ENCODE assay signal across 8 mouse cellular contexts in the genomic region with DNA sequence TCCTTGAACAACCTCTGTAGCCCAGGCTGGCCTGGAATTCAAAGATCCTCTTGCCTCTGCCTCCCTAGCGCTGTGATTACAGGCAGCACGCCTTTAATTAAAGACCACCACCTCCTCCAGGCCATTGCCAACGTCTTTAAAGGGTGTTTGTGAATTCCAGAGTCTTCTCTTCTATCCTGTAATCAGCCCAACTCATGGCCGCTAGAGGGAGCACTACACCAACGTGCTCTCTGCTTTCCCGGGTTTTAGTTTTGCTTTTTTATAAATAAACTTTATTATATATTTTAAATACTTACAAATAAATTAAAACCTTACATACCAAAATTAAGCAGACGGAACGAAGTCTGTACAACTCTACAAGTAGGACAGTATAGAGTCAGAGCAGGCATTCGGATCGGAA. TPM values are rescaled to one million over a fixed set of nuclear protein-coding genes. Genes with fewer than 3 reads are reported as not detected.
A peak's percentile ranks its signal among the peaks of the same experiment; 100 is the strongest.
DNase-seq lines count a peak whose midpoint lies in the region; ATAC-seq and TF ChIP-seq lines count a peak whose summit lies in the region.

No protein-coding gene starts in this region.

- TF ChIP-seq CTCF in liver, adult 2 months (IDR thresholded peaks at IDR 0.05; ENCODE audit: low read depth, low read length): peak; percentile 65; the same call in 1 of the 2 replicates

- H3K4me3 ChIP-seq in heart, embryonic 10.5 days: peak overlapping the region; percentile 22; the same call in 1 of the 2 replicates
- H3K4me3 ChIP-seq in liver, adult 2 months (ENCODE audit: insufficient read depth, low read depth, low read length): no peak overlapping the region

- H3K27me3 ChIP-seq in heart, embryonic 10.5 days (ENCODE audit: insufficient read depth, poor library complexity, severe bottlenecking): no peaks in the 10 kb centered on the region
- no peaks in the 10 kb centered on the region for H3K27me3 ChIP-seq in liver, adult 2 months (ENCODE audit: control insufficient read depth, insufficient read depth, low read length)

- peak; percentile 71 for DNase-seq in adrenal gland, adult 2 months
- DNase-seq in embryo, embryonic 11 days: peak; percentile 81
- DNase-seq in heart, embryonic 10.5 days (ENCODE audit: low spot score): no peak
- DNase-seq in kidney, adult 9 months: peak; percentile 88
- peak; percentile 51 for DNase-seq in liver, adult 2 months (ENCODE audit: extremely low read depth, low read depth, low spot score)
- peak; percentile 83 for DNase-seq in naive thymus-derived CD4-positive, alpha-beta T cell, adult 2 months (ENCODE audit: low read depth)
- peak; percentile 85 for DNase-seq in thymus, postnatal 14 days

- peak overlapping the region; percentile 64 for H3K27ac ChIP-seq in heart, embryonic 10.5 days
- no peak overlapping the region for H3K27ac ChIP-seq in liver, adult 2 months (replicated peaks; ENCODE audit: insufficient read depth, low read depth, low read length)

- WGBS in heart, embryonic 10.5 days: 16% methylated on average over 10 of the region's 10 CpGs
- WGBS in liver, adult 2 months: 13% methylated on average over 10 of the region's 10 CpGs

- ATAC-seq in CD4-positive, CD25-positive, alpha-beta regulatory T cell, adult 4 months: peak; percentile 28

- H3K9ac ChIP-seq in liver, adult 2 months (ENCODE audit: low read depth, low read length): no peak overlapping the region

- peaks cover 15% of the 10 kb centered on the region; the same call in 1 of the 2 replicates for H3K79me2 ChIP-seq in liver, adult 2 months (ENCODE audit: control insufficient read depth, insufficient read depth, low read length)

- H3K36me3 ChIP-seq in heart, embryonic 10.5 days: no peaks in the 10 kb centered on the region
- no peaks in the 10 kb centered on the region for H3K36me3 ChIP-seq in liver, adult 2 months (ENCODE audit: control insufficient read depth, insufficient read depth, low read length)

- H3K9me3 ChIP-seq in heart, embryonic 10.5 days: no peaks in the 10 kb centered on the region

- no peak for TF ChIP-seq POLR2A in liver, adult 2 months (IDR thresholded peaks at IDR 0.05; ENCODE audit: extremely low read depth, insufficient read depth, low read length)

- peaks cover 49% of the 10 kb centered on the region for H3K4me1 ChIP-seq in heart, embryonic 10.5 days
- peaks cover 17% of the 10 kb centered on the region for H3K4me1 ChIP-seq in liver, adult 2 months (ENCODE audit: control insufficient read depth, insufficient read depth, low read length)

RNA-seq across cellular contexts. Expression of a gene that starts 2.3 kb away (rescaled TPM):
- 1 to 10 TPM; 7.2 to 7.3 TPM for polyA plus RNA-seq in CD4-positive, CD25-positive, alpha-beta regulatory T cell, adult 4 months (2017; shearing (Covaris generic))
- total RNA-seq in adrenal gland, adult 2 months (2021): 10 to 100 TPM; 54.1 to 73.9 TPM
- polyA plus RNA-seq in adrenal gland, adult 2 months (2012; rRNA removed): 165 and 166 TPM in 2 replicates
- polyA plus RNA-seq in heart, embryonic 10.5 days (2016; fragmentation: Nextera tagmentation; extraction: Ambion mirVana): 59.0 and 69.9 TPM in 2 replicates
- 16.2 and 19.7 TPM in 2 replicates for total RNA-seq in liver, adult 2 months (2014; rRNA removed)
- 36.1 and 36.8 TPM in 2 replicates for polyA plus RNA-seq in liver, adult 2 months (2012; rRNA removed)

RNA-seq across cellular contexts. Expression of a gene that starts 18.7 kb away (rescaled TPM):
- polyA plus RNA-seq in CD4-positive, CD25-positive, alpha-beta regulatory T cell, adult 4 months (2017; shearing (Covaris generic)): 10 to 100 TPM; 37.3 to 51.7 TPM
- total RNA-seq in adrenal gland, adult 2 months (2021): 100 to 1,000 TPM; 185 to 189 TPM
- 427 and 546 TPM in 2 replicates for polyA plus RNA-seq in adrenal gland, adult 2 months (2012; rRNA removed)
- 90.8 and 92.0 TPM in 2 replicates for polyA plus RNA-seq in heart, embryonic 10.5 days (2016; fragmentation: Nextera tagmentation; extraction: Ambion mirVana)
- total RNA-seq in liver, adult 2 months (2014; rRNA removed): 88.6 and 119 TPM in 2 replicates
- polyA plus RNA-seq in liver, adult 2 months (2012; rRNA removed): 87.0 and 116 TPM in 2 replicates

RNA-seq across cellular contexts. Expression of a gene that starts 36.6 kb away (rescaled TPM):
- polyA plus RNA-seq in CD4-positive, CD25-positive, alpha-beta regulatory T cell, adult 4 months (2017; shearing (Covaris generic)): 10 to 100 TPM in 1 of 2 experiments, 1 to 10 TPM in 1; 6.9 to 12.8 TPM
- 100 to 1,000 TPM; 110 to 133 TPM for total RNA-seq in adrenal gland, adult 2 months (2021)
- polyA plus RNA-seq in adrenal gland, adult 2 months (2012; rRNA removed): 241 and 255 TPM in 2 replicates
- polyA plus RNA-seq in heart, embryonic 10.5 days (2016; fragmentation: Nextera tagmentation; extraction: Ambion mirVana): 110 and 150 TPM in 2 replicates
- total RNA-seq in liver, adult 2 months (2014; rRNA removed): 54.4 and 56.1 TPM in 2 replicates
- polyA plus RNA-seq in liver, adult 2 months (2012; rRNA removed): 110 and 123 TPM in 2 replicates

RNA-seq across cellular contexts. Expression of a gene that starts 42.6 kb away (rescaled TPM):
- polyA plus RNA-seq in CD4-positive, CD25-positive, alpha-beta regulatory T cell, adult 4 months (2017; shearing (Covaris generic)): 100 to 1,000 TPM; 265 to 359 TPM
- total RNA-seq in adrenal gland, adult 2 months (2021): 10 to 100 TPM; 18.0 to 19.4 TPM
- 22.5 and 27.1 TPM in 2 replicates for polyA plus RNA-seq in adrenal gland, adult 2 months (2012; rRNA removed)
- polyA plus RNA-seq in heart, embryonic 10.5 days (2016; fragmentation: Nextera tagmentation; extraction: Ambion mirVana): 54.8 and 56.8 TPM in 2 replicates
- 3.5 and 5.2 TPM in 2 replicates for total RNA-seq in liver, adult 2 months (2014; rRNA removed)
- 6.1 TPM in 2 replicates for polyA plus RNA-seq in liver, adult 2 months (2012; rRNA removed)

RNA-seq across cellular contexts. Expression of a gene that starts 42.8 kb away (rescaled TPM):
- 100 to 1,000 TPM in 1 of 2 experiments, 10 to 100 TPM in 1; 89.2 to 116 TPM for polyA plus RNA-seq in CD4-positive, CD25-positive, alpha-beta regulatory T cell, adult 4 months (2017; shearing (Covaris generic))
- total RNA-seq in adrenal gland, adult 2 months (2021): 10 to 100 TPM; 13.2 to 21.2 TPM
- polyA plus RNA-seq in adrenal gland, adult 2 months (2012; rRNA removed): 73.3 and 74.3 TPM in 2 replicates
- polyA plus RNA-seq in heart, embryonic 10.5 days (2016; fragmentation: Nextera tagmentation; extraction: Ambion mirVana): 12.8 and 14.4 TPM in 2 replicates
- 17.2 and 18.3 TPM in 2 replicates for total RNA-seq in liver, adult 2 months (2014; rRNA removed)
- polyA plus RNA-seq in liver, adult 2 months (2012; rRNA removed): 42.5 and 49.7 TPM in 2 replicates
